Mouse (Mus musculus) layer of hippocampus, adult 9-10 months (tissue): ENCODE data around the gene Adh4.
"Not testable (repeated sequence)": the region's sequence is repeated elsewhere in the genome, so short reads cannot be mapped to it uniquely, and the experiment has no call there.

Source experiments
- DNase-seq: peaks from one replicate; pipeline ENCODE4 v3.0.0; 2022; ENCODE audit warnings: low spot score

Gene Adh4

GRCm38 (mm10) chr3:138448077-138448860 lies 33.0 kb downstream of the Adh4 start:
- no peak for DNase-seq

- DNase-seq, result no peak
Measured at GRCm38 (mm10) chr3:138452169-138452568, 36.9 kb downstream of the Adh4 start.

DNA sequence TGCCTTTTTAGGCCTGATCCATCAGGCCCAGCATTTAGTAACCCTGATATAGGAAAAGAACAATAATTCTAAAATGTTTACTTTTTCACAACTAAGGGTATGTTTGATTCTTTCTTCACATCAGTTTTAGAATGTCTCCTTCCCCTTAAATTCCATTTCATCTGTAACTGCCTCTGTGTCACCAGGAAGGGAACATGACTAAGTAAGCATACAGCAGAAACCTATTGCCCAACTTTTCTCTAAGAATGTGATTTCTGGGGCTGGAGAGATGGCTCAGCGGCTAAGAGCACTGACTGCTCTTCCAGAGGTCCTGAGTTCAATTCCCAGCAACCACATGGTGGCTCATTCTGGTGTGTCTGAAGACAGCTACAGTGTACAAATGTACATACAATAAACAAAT lies 39.0 kb downstream of the Adh4 start:
- no peak for DNase-seq

DNA sequence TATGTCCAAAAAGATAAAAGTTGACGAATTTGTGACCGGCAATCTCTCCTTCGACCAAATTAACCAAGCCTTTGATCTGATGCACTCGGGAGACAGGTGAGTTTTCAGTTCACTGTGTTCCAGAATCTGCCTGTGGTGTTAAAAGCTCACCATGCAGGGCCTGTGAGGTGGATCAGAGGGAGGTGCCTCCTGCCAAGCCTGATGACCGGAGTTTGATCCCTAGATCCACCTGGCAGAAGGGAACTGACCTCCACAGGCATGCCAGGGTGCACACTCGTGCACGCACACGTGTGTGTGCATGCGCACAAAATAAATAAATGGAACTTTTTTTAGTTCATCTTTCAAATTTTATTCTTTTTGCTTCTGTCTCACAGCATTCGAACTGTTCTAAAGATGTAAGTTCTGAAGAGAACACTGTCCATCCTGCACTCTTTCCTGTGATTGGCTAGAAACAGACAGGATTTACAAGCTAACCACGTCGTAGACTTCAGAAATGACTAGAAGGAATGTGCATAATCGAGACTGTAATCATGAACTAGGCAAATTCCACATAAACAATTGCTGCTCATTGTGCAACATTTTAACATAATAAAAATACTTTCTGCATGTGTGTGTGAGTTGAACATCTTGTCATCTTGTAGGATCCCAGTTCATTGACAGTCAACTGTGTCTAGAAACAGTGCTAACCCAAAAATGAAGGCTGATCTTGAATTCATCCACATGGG lies 39.6 kb downstream of the Adh4 start:
- no peak for DNase-seq

- DNase-seq, result no peak
Measured at GRCm38 (mm10) chr3:138458441-138458840, 43.2 kb downstream of the Adh4 start.

- no peak for DNase-seq
Measured at GRCm38 (mm10) chr3:138460260-138460659, 45.0 kb downstream of the Adh4 start.

GRCm38 (mm10) chr3:138461832-138462231 lies 46.6 kb downstream of the Adh4 start:
- DNase-seq, result no peak

GRCm38 (mm10) chr3:138463137-138463536 lies 47.9 kb downstream of the Adh4 start:
- no peak for DNase-seq

DNA sequence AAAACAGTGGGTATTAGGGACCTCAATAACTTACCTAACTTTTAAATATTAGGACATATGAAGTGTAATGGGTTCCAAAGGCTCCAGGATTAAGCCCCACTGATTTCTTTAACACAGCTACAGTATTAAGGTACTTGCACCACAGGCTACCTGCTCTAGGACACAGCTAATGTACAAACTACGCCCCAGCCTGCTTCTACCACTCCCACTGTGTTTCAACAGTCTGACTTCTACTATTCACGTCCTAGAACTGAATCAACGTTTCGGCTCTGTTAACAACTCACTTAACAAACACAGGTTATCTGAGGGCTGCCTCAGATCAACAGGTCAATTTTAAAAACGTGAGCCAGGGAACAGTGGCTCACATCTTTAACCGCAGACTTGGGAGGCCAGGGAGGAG lies 48.5 kb downstream of the Adh4 start:
- DNase-seq, result no peak

- no peak for DNase-seq
Measured at GRCm38 (mm10) chr3:138464573-138465147, 49.4 kb downstream of the Adh4 start.

GRCm38 (mm10) chr3:138466656-138467055 lies 51.4 kb downstream of the Adh4 start:
- not testable (repeated sequence) for DNase-seq

- DNase-seq, result no peak
Measured at GRCm38 (mm10) chr3:138471066-138471465, 55.8 kb downstream of the Adh4 start.

DNA sequence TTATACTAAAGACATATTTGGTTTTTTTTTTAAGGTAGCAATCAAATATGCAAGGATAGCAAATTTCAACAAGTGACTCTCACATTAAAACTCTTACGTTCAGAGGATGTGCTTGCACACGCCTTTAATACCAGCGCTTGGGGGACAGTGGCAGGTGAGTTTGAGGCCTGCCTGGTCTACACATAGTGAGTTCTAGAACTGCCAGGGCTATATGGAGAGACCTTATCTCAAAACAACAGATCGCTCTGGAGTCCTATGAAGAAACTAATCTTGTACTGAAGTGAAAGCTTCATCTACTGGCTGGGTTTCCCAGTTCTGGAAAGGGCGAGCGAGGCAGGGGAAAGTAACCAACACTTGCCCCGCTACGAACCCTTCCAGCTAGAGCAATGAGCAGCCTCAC lies 64.2 kb downstream of the Adh4 start:
- no peak for DNase-seq
